Mouse (Mus musculus) stomach, postnatal 0 days (tissue): ENCODE data around the gene Ap4b1. TPM values are rescaled to one million over a fixed set of nuclear protein-coding genes. Genes with fewer than 3 reads are reported as not detected.
A peak's percentile ranks its signal among the peaks of the same experiment; 100 is the strongest.
"Not testable (repeated sequence)": the region's sequence is repeated elsewhere in the genome, so short reads cannot be mapped to it uniquely, and the experiment has no call there.

Experiments
- ATAC-seq: fragments of 200-750 bp; cut with Nextera tagmentation; 2 replicates; pipeline ENCODE4 v1.8.0; 2017; ENCODE audit not compliant: low FRiP score, low TSS enrichment
- DNase-seq: peaks from one replicate; pipeline ENCODE4 v3.0.0-alpha.2; 2016; ENCODE audit warnings: low spot score
- H3K27ac ChIP-seq: fragments of 300-500 bp; sonication (generic); replicated peaks from 2 replicates; pipeline ENCODE4 v1.5.1; 2014; ENCODE audit warnings: mild to moderate bottlenecking, control low read depth
- H3K27me3 ChIP-seq: fragments of 300-500 bp; sonication (generic); 2 replicates; pipeline ENCODE4 v1.6.1; 2014; ENCODE audit warnings: low read length; ENCODE audit not compliant: control insufficient read depth, insufficient read depth
- H3K36me3 ChIP-seq: fragments of 300-500 bp; sonication (generic); 2 replicates; pipeline ENCODE4 v1.6.1; 2014; ENCODE audit warnings: low read length, mixed read lengths; ENCODE audit not compliant: control insufficient read depth, insufficient read depth
- H3K4me1 ChIP-seq: fragments of 300-500 bp; sonication (generic); replicated peaks from 2 replicates; pipeline ENCODE4 v1.6.1; 2014; ENCODE audit warnings: antibody characterized with exemption; ENCODE audit not compliant: control insufficient read depth, insufficient read depth
- H3K4me2 ChIP-seq: fragments of 300-500 bp; sonication (generic); replicated peaks from 2 replicates; pipeline ENCODE4 v1.6.1; 2014; ENCODE audit warnings: low read depth, mild to moderate bottlenecking, control low read depth, moderate library complexity
- H3K4me3 ChIP-seq: fragments of 300-500 bp; sonication (generic); 2 replicates; pipeline ENCODE4 v1.5.1; 2014; ENCODE audit warnings: low read depth, low read length, control low read depth
- H3K9ac ChIP-seq: fragments of 300-500 bp; sonication (generic); 2 replicates; pipeline ENCODE4 v1.6.1; 2014; ENCODE audit warnings: mild to moderate bottlenecking, low read length, control low read depth, mixed read lengths
- H3K9me3 ChIP-seq: fragments of 300-500 bp; sonication (generic); 2 replicates; pipeline ENCODE4 v1.6.1; 2016; ENCODE audit warnings: low read length; ENCODE audit not compliant: control insufficient read depth
- CTCF ChIP-seq: IDR thresholded peaks from 2 replicates; pipeline ENCODE4 v1.5.1; 2016; ENCODE audit warnings: antibody characterized with exemption, low read depth, mild to moderate bottlenecking, moderate library complexity
- EP300 ChIP-seq: optimal IDR thresholded peaks from 2 replicates; pipeline ENCODE3; 2016; ENCODE audit warnings: antibody characterized with exemption
- WGBS: fragments of 180-500 bp; shearing (Covaris S2); extraction: QIAGEN DNeasy Blood & Tissue Kit; methylation state at CpG from one replicate; pipeline ENCODE4 v1.1.7; 2014; 5-methylcytosine and 5-hydroxymethylcytosine counted together
- polyA plus RNA-seq: library from polyadenylated mRNA; unstranded; fragments of >200 nt; fragmentation: Nextera tagmentation; extraction: Ambion mirVana; gene quantifications from 2 replicates; pipeline ENCODE4 v1.2.1, GENCODE M21; 2015

Gene Ap4b1
- polyA plus RNA-seq, 1 experiment from 2014 or later, result 12.2 TPM

DNA sequence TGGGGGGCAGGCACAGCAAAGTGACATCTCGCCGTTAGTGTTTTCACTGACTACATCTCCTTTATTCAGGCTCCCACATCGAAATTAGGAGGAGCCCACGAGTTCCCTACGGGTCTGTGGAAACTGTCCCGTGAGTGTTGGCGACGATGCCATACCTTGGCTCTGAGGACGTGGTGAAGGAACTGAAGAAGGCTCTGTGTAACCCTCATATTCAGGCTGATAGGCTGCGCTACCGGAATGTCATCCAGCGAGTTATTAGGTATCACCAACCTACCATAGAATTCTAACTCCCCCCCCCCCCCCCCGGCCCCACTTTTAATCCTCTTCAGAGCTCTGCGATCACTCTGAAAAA is 455 bp downstream of the Ap4b1 start:
- Histone ChIP-seq H3K4me2 (peak overlapping the region; percentile 73), H3K4me3 (peak overlapping the region; percentile 76), H3K9me3 (no peaks in the 10 kb centered on the region), H3K27ac (peak overlapping the region; percentile 96), H3K36me3 (peaks cover 2% of the 10 kb centered on the region; the same call in 1 of the 2 replicates), H3K4me1 (no peaks in the 10 kb centered on the region), H3K9ac (peak overlapping the region; percentile 90), H3K27me3 (no peaks in the 10 kb centered on the region)
- no peak for DNase-seq
- ATAC-seq, result peak; percentile 50; the same call in 1 of the 2 replicates
- TF ChIP-seq CTCF (no peak), EP300 (no peak)
- WGBS, result under 1% methylated on average over 13 of the region's 14 CpGs

DNA sequence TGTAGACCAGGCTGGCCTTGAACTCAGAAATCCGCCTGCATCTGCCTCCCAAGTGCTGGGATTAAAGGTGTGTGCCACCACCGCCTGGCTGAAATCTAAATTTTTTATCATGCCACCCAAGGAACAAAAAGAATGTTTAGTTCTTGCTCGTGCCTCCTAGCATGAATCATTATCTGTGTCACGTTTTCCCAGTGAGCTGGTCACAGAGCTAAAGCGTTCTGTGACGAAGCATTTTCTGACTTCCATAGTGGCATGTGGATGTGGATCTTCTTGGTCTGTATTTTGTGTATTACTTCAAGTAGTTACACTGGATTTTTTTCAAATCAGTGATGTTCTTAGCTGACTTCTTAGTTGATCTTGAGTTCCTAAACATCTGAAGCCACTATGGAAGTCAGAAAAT is 1.6 kb downstream of the Ap4b1 start:
- 86% methylated on average over 6 of the region's 6 CpGs for WGBS
- H3K4me3 ChIP-seq, result no peak overlapping the region
- no peaks in the 10 kb centered on the region for H3K9me3 ChIP-seq
- ATAC-seq, result no peak
- H3K27me3 ChIP-seq, result no peaks in the 10 kb centered on the region
- no peak for DNase-seq
- H3K4me1 ChIP-seq, result no peaks in the 10 kb centered on the region
- H3K36me3 ChIP-seq, result peaks cover 6% of the 10 kb centered on the region; the same call in 1 of the 2 replicates
- TF ChIP-seq EP300, result no peak
- TF ChIP-seq CTCF, result no peak
- H3K27ac ChIP-seq, result no peak overlapping the region
- H3K9ac ChIP-seq, result no peak overlapping the region
- no peak overlapping the region for H3K4me2 ChIP-seq

DNA sequence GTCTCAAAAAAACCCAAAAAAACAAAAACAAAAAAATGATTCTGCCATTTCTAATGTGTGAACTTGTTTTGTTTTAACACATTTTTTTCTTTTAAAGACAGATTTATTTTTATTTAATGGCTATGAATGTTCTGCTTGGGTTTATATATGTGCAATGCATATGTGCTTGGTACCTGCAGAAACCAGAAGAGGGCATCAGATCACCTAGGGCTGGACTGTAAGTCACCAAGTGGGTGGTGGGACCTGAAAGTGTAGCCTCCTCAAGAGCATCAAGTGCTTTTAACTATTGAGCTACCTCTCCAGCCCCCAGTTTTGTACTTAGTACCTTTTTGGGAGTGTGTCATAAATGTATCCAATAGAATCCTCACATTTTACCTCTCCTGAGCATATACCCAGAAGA is 18.2 kb downstream of the Ap4b1 start:
- H3K4me2 ChIP-seq, result no peak overlapping the region
- H3K4me3 ChIP-seq, result no peak overlapping the region
- no peak for DNase-seq
- H3K9ac ChIP-seq, result no peak overlapping the region
- H3K4me1 ChIP-seq, result no peaks in the 10 kb centered on the region
- no peak for ATAC-seq
- H3K27ac ChIP-seq, result no peak overlapping the region
- no peaks in the 10 kb centered on the region for H3K27me3 ChIP-seq
- no peaks in the 10 kb centered on the region for H3K9me3 ChIP-seq
- H3K36me3 ChIP-seq, result no peaks in the 10 kb centered on the region
- TF ChIP-seq CTCF (peak; percentile 51), EP300 (no peak)

DNA sequence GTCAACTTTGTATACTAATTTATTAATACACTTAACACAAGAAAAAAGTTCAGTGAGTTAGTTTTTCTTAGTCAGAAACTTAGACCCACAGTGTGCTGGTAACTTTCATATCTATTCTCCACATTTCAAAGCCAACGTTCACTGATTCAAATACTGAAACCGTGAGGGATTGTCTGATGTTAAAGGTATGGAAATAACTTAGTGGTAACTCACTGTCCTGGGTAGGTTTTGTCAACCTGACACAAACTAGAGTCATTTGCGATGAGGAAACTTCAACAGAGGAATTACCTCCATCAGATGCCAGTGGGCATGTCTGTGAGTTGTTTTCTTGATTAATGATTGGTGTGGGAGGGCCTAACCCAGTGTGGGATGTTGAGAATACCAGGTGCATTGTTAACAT is 19.7 kb downstream of the Ap4b1 start:
- Histone ChIP-seq H3K4me3 (no peak overlapping the region), H3K9ac (no peak overlapping the region), H3K4me2 (no peak overlapping the region), H3K27me3 (no peaks in the 10 kb centered on the region), H3K4me1 (no peaks in the 10 kb centered on the region), H3K27ac (no peak overlapping the region), H3K9me3 (no peaks in the 10 kb centered on the region), H3K36me3 (no peaks in the 10 kb centered on the region)
- ATAC-seq (no peak), DNase-seq (no peak)
- 71% methylated on average over 3 of the region's 3 CpGs for WGBS
- no peak for TF ChIP-seq CTCF
- no peak for TF ChIP-seq EP300

DNA sequence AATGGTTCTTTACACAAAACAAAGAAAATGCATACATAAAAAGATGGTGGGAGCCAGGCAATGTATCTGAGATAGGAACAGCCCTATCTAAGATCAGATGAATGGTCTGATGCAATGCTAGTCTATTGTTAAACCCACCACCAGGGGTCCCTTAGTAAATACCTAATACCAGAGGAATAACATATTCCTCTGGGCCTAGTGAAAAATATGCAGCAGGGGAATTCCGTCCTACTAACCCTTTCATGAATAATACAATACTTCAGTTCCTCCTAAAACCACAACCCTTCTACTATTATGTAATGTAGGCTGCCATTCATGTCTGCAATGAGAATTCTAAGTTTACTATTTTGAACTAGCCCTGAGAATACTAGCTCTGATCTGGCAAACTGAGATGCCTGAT is 21.4 kb downstream of the Ap4b1 start:
- TF ChIP-seq CTCF, result peak; percentile 32
- not testable (repeated sequence) for H3K27ac ChIP-seq, H3K4me3 ChIP-seq, H3K9me3 ChIP-seq, H3K4me1 ChIP-seq, H3K27me3 ChIP-seq, H3K9ac ChIP-seq, DNase-seq, ATAC-seq, H3K4me2 ChIP-seq, H3K36me3 ChIP-seq
- WGBS, result 55% methylated on average over 1 of the region's 1 CpGs

DNA sequence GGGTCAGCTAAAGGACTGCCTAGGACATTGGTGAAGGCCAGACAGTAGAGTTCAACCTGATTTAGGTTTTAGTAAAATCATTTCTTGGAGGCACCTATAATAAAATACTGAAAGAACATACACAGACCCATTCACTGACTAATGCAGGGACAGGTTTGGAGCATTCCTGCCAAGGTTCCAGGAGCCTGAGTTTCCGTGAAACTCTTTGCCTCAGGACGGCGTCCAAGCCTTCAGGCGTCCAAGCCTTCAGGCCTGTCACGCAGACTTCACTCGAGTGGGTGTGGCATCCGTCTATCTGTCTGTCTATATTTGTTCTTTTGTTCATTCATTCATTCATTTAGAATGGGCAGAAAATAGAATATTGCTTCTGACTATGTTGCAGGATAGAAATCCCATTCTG is 21.8 kb downstream of the Ap4b1 start:
- no peaks in the 10 kb centered on the region for H3K27me3 ChIP-seq
- WGBS, result 63% methylated on average over 7 of the region's 7 CpGs
- DNase-seq (no peak), ATAC-seq (no peak)
- TF ChIP-seq CTCF (no peak), EP300 (no peak)
- H3K36me3 ChIP-seq, result no peaks in the 10 kb centered on the region
- H3K9ac ChIP-seq, result no peak overlapping the region
- H3K4me3 ChIP-seq, result no peak overlapping the region
- H3K4me2 ChIP-seq, result no peak overlapping the region
- H3K4me1 ChIP-seq, result no peaks in the 10 kb centered on the region
- no peaks in the 10 kb centered on the region for H3K9me3 ChIP-seq
- no peak overlapping the region for H3K27ac ChIP-seq
